Mouse (Mus musculus): ENCODE measurements around the gene Slc35c2.

Slc35c2 gene

DNA sequence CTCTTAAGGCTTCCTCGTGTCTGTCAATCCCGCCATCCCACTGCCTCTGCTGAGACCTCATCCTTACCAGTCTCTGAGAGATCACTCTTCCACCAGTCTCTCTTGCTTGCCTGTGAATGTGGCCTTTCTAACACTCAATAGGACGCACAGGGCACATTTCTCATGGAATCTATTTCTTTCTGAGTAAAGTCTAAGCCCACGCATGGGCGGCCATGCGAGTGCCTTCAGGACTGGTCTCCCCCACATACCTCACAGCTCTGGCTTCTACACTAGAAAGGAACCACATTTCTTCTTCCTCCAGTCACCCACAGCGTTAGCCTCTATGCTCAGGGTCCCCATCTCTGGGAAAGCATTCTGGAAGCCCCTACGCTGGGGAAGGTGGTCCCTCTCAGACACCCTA, 26.5 kb upstream of the Slc35c2 start:
- in situ Hi-C loops (cut with MboI, MseI), result loop anchor here (10.0 kb wide), 1 partner anchor 519 kb away; no protein-coding TSS in a partner anchor

DNA sequence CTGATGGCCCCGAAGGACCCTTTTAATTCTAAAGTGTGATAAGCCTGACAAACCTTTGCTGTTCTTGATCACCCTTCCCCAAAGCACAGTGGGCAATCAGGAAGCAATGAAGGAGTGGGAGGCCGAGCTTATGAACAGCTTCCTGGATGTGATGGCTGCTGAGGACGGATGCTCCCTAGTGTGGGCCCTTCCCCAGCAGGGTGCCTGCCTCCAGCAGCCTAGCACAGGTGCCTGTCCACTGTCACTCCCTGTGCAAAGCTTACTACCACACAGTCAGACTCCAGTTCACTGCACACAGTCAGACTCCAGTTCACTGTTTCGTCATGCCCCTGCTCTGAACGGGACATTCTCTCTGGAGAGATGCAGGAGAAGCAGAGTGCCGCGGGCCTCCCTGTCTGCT, 24.7 kb upstream of the Slc35c2 start:
- in situ Hi-C loops (cut with MboI, MseI), result loop anchor here (10.0 kb wide), 1 partner anchor 518 kb away; no protein-coding TSS in a partner anchor

DNA sequence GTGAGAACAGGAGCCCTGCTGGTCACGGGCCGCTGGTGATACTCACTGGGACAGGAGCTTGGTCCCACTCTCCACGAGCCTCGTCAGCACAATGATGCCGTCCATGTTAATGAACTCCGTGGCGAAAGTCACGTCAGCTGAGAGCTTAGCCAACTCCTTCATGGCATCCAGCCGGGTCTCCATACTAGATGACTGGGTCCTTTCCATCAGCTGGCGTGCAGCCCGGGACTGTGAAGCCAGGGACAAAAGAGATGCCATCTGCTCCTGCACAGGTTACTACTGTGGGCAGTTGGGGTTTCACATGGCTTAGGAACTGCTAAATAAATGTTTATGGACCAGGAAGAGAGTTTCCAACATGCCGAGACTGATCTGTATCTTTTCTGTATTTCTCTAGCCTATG, 23.9 kb upstream of the Slc35c2 start:
- in situ Hi-C loops (cut with MboI, MseI), result loop anchor here (10.0 kb wide), 1 partner anchor 517 kb away; no protein-coding TSS in a partner anchor

DNA sequence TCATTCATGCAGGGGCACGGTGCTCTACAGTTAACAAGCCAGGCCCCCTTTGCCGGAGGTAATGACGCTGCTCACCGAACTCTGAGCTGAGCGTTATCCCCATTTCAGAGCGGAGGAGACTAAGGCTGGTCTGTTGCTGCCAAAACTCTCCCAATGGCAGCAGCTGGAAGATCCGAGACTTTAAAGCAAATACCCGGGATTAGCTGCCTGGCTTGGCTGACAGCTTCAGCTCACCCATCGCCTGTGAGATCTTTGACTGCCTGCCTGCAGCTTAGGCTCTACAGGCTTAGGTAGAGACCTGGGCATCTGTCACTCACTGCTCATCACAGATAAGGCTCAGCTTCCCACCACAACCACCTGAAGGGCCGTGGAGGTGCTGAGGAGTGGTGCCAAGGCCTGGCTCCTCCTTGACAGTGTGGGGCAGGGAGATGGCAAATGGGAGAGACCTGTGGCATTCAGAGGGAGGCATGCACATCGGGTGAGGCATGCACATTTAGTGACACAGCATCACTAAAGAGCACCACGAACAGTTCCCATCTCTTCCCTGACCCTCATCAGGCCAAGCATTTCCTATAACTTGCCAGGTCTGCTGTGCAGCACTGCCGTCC, 23.3 kb upstream of the Slc35c2 start:
- in situ Hi-C loops (cut with MboI, MseI), result loop anchor here (10.0 kb wide), 1 partner anchor 516 kb away; no protein-coding TSS in a partner anchor

DNA sequence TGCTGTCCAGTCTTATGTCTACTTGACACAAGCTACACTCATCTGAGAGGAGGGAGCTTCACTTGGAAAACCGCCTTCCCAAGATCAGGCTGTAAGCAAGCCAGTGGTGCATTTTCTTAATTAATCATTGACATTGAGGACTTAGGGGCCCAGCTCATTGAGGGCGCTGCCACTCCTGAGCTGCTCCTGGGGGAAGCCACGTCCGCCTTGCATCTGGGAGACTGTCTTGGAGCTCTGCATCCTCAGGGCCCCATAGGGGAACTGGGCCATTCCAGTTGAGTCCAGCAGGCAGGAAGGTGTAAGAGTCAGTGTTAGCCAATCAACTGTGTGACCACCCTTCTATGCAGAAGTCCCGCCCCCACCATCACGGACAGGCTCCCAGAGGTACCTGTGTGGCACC, 20.1 kb upstream of the Slc35c2 start:
- in situ Hi-C loops (cut with MboI, MseI), result no loop called here

DNA sequence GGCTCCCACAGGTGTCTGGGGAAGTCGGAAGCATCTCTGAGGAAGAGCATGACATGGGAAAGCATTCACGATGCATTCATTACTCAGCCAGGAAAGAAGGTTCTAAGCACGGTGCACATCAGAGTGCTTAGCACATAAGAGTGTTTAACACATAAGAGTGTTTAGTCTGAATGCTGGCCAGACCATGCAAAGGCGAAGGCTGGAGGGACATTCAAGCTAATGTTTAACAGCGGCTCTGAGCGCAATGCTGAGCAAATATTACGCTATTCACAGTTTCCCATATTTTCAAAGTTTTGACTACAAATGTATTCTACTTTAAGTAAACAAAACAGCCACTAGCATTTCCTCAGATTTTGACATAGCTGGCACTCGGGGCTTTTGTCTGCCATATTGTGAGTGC, 17.8 kb upstream of the Slc35c2 start:
- in situ Hi-C loops (cut with MboI, MseI), result no loop called here

DNA sequence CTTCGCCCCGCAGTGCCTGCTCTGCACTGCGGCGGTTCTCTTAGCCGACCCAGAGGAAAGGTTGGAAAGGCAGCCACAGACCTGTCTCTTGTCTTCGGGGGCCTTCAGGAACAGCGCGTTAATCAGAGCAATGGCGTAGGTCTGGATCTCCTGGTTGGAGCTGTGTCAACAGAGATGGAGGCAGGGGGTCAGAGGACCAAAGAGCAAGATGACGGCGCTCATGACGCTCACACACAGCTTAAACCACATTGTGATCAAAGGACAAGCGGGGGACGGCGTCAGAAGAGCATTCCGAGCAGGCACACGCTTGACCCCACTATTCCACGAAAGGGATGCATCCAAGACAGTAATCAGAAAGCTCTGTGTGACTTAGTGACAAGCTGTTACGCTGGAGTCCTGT, 17.1 kb upstream of the Slc35c2 start:
- in situ Hi-C loops (cut with MboI, MseI), result no loop called here

DNA sequence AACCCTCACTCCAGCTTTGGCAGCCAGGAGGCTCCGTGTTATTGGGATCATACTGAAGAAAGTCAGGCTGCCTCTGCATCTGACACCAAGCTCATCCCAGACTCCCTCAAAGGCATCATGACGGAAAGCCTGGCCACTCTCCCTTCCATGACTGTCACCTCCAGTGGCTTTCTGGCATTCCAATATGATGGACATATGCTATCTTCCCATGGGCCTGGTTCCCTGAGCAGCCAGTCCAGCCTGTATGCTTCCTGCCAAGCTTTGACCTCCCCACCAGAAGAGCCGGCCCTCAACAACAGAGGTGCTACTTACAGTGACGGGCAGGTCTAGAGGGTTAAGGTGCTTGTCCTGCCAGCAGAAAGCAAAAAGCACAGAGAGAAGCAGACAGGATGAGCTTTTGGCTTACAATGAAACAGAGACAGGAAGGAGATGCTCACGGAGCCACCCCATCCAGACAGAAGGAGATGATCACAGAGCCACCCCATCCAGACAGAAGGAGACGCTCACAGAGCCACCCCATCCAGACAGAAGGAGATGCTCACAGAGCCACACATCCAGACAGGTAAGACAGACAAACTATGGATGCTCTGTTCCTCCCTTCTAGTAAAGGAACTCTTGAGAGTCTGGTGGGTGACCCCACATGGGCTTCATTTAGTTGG, 15.8 kb upstream of the Slc35c2 start:
- in situ Hi-C loops (cut with MboI, MseI), result no loop called here

DNA sequence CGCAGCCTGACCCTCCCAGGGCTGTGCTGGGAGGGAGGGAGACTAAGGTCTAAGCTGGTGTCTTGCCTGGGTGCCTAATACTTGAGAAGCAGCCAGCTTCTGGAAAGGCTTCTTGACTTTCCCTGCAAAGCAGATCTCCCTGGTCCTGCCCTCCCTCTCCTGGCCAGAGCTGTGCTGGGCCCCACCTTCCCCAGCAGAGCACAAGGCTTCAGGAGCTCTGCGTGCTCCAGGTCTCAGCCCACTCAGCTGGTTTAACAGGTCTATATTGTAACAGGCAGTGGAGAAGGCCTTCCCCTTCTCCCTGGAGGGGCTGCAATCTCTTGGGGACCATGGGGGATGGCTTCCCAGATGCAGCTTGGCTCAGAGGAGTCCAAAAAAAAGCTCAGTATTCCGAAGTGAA, 13.7 kb upstream of the Slc35c2 start:
- in situ Hi-C loops (cut with MboI, MseI), result no loop called here

DNA sequence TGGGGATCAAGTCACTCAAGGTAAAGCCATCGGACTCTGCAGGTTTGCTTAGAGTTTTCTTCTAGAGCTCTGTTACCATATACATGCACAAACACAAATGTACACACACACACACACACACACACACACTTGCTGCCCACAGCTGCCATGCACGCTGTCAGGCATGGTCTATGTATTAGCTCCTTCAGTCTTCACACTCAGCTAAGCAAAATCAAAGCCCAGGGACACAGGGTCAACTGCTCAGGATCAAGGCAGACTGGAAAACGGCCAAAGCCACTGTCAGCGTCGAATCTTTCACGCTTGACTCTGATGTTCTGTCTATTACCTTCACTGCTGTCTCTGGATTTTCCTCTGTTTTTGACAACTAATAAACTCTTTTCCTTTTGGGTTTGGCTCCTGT, 13.2 kb upstream of the Slc35c2 start:
- in situ Hi-C loops (cut with MboI, MseI), result no loop called here

DNA sequence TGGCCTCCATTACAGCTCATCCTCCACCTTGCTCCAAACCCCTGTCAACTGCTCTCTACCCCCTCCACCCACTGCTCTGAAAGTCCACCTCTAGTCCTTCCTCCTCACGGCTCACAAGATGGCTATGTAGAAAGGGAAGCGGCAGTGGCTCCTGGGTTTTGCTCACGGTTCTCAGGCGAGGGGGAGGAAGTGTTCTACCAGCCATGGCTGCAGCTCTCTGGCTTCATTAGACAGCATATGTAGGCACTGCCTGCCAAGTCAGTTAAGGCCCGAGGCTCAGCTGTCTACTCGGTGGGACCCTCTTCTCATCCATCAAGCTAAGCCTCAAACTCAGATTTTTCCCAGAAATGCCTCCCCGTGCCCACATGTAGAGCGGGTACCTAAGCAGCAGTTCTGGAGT, 12.8 kb upstream of the Slc35c2 start:
- in situ Hi-C loops (cut with MboI, MseI), result no loop called here

DNA sequence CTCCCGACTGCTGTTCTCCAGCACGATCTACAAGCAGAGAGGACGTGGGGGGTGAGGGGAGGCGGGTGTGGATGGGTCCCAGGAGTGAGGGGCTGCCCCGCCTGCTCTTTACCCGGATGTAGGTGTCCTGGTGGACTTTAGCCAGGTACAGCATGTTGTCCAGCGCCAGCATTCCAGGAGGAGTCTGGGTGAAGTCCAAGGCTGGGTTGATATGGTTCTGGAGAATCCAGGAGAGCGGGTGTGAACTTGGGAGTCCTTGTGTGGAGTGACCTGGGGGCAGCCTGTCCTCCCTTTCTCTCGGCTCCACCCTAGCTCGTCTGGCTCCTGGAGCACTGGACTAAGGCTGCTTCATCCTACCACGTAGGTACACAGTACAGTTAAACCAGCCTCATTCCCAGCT, 9.8 kb upstream of the Slc35c2 start:
- in situ Hi-C loops (cut with MboI, MseI), result no loop called here

DNA sequence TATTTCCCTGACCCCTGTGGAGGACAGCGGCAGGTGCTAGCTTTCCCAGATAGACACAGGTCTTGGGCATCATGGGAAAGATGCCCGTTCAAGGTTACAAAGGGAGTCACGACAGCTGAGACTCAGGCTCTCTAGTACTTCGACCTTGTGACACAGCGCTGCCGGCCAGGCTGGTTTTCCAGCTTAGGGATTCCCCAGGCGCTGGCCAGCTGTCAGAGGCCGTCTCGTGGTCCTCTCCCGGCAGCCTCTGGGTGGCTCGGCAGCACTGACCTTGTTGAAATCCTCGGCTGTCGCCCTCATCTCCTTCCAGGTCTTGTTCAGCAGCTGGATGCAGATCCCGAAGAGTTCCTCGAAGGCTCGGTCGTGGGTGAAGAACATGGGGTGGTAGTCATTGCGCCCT, 8.9 kb upstream of the Slc35c2 start:
- in situ Hi-C loops (cut with MboI, MseI), result no loop called here

DNA sequence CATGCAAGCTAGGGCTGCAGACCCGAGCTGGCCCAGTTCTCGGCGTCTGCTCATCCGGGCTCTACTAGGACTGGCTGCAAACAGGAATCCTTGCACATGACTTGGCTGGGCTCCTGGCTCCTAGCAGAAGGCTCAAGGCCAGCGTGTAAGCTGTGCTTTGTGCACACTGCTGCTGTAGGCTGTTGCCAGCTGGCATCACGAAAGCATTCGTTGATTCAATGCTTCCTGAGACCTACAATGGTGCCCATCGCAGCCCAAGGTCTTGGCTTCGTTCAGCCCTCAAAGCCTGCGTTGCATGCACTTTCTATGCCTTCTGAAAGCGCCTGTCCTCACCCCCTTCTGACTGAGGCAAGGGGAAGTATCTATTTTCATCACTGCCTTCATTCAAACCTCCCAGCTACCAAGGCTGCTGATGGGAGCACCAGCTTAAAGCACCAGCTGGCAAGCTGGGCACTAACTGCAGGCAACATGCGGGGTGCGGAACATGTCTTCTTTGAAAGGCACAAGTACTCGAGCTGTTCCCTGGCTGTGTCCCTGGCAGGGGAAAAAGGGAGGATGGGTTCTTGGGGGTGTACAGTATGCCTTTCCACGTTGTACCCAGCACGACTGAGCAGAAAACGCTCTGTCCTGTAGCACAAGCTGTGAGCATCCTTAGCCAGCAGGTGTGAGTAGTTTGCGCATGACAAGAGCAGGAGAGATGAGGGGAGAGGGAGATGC, 804 bp upstream of the Slc35c2 start:
- in situ Hi-C loops (cut with MboI, MseI), result loop anchor here (5.0 kb wide), 1 partner anchor 34 kb away; no protein-coding TSS in a partner anchor

DNA sequence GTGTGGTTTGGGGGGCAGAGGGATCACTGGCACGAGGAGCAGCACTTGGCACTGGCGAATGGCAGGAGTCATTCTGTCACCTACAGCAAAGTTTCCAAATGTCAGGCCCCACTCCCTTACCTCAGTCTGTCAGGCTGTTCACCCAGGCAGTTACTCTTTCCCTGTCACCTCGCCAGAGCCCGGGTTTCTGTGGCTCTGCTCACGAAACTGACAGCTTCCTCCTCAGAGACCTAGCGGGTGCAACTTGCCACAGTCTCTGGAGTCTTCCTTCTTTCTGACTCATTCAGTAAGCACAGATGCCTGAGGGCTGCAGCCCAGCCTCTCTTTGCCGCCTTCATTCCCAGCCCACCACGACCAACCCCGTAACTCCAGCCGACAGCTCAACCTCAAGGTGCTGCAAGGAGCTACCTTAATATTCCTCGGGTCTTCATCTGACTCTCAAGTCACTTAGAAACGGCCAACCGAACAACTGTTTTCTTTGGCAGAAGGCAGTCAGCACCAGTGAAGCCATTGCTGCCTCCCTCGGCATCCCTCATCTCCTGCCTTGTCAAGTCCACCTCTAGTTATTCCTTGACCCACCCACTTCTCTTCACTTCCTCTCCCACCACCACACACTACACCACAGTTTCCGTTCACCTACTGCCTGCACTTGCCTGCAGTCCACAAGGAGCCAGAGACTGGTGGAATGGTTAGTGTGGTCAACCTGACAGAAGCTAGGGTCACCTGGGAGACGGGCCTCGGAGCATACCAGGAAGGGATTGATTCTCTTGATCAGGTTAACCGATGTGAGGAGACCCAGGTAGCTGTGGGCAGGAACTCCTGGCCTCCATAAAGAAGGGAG, 1.1 kb downstream of the Slc35c2 start:
- in situ Hi-C loops (cut with MboI, MseI), result loop anchor here (5.0 kb wide), 1 partner anchor 36 kb away; no protein-coding TSS in a partner anchor

DNA sequence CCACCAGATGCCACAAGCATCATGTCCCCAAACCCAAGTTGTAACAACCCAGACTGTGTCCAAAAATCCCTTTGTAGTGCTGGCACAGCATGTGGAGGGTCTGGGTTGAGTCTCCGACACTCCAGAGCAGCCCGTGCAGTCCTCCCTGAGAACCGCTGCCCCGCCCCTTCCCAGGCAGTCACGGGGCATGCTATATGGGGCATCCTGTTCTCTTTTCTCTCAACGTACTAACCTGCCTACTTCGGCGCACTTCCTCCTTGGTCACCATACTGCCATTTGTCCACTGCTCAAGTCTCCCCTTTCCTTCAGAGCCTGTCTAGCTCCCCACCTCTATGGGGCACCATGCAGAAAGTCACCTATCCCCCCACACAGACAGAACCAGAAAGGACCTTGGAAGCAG, 2.0 kb downstream of the Slc35c2 start:
- in situ Hi-C loops (cut with MboI, MseI), result loop anchor here (5.0 kb wide), 1 partner anchor 37 kb away; no protein-coding TSS in a partner anchor

DNA sequence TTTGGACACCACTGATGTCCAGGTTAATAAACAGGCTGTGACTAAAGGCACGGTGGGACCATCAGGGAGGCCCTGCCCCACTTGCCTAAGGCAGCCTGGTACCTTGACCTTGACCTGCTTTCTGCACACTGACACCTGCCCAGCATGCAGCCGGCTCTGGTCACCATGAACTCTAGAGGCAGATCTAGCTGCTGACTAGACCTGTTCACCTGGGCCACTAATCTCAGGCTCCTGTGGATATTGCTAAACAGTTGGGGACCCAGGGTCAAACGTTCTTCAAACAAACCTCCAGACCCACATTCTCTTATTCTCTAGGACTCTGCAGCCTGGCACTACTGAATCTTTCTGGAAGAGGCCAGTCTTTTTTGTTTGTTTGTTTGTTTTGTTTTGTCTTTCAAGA, 2.6 kb downstream of the Slc35c2 start:
- in situ Hi-C loops (cut with MboI, MseI), result loop anchor here (5.0 kb wide), 1 partner anchor 37 kb away; no protein-coding TSS in a partner anchor

DNA sequence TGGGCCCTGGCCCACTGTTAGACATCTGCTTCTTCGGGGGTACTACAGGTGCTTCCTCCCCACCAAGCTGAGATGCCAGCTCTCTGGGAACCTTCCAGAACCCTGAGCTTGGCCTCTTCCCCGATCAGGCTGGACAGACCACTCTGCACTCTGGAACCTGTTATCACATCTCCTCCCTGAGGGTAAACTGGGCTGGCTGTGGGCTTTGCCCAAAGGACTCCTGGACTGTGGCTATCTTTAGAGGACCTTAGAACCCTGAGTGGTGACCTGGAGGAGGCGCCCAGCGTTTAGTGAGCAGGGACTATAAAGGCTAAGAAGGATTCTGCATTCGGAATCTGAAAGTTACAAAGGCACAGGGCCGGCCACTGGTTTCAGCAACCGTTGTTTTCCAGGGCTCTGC, 3.3 kb downstream of the Slc35c2 start:
- in situ Hi-C loops (cut with MboI, MseI), result no loop called here

DNA sequence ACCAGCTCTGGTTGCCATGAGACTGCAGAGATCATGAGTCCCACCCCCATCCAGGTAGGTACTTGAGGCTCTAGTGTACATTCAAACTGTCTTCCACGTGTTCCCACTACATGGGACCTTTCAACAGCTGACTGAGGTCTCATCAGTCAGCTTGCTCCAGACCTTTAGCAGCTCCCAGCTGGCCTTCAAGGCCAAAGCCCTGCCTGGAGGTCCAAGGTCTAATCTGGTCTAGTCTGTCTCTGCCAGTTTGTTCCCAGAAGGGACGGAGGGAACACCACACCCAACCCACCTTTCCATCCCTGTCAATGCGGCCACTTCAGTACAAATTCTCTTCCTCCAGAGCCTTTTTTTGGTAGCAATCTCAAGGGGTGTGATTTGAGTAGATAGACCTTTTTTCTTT, 4.0 kb downstream of the Slc35c2 start:
- in situ Hi-C loops (cut with MboI, MseI), result no loop called here

DNA sequence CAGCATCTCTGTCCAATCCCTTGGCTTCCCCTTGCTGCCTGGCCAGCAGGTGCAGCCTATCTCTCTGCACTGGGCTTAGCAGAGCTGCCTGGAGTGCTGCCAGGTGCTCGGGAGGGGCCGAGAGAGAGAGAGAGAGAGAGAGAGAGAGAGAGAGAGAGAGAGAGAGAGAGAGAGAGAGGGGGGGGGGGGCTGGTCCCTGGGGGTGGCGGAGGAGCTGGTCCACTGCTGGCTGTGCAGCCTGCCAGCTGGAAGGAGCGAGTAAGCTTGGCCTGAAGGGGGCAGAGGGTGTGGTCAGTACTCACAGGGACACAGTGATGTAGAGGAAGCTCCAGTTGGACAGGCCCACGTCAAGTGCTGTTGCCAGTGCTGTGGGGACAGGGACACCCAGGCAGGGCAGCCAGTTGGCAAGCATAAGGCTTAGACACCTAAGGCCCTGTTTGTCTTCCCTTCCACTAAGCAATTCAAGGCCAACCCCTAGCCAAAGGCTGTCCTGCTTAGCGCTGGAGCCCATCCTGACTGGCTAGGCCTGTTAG, 5.8 kb downstream of the Slc35c2 start:
- in situ Hi-C loops (cut with MboI, MseI), result no loop called here

DNA sequence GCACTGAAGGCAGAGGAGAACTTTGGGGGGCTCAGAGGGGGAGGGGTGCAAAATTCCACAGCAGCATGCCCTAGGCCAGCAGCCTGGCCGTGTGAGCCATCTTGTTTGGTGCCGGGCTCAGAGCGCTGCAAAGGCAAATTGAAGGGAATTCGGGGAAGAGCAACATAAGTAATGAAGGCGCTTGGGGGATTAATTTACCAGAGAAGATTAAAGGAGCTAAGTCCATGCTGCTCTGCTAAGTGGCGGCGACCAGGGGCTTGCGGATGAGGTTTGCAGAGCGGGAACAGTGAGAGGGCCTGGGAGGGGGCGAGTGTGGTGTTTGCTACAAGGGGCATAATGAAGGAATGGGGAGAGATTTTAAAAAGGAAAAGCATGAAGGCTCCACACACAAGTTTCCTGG, 8.3 kb downstream of the Slc35c2 start:
- in situ Hi-C loops (cut with MboI, MseI), result no loop called here
